Mouse (Mus musculus) right cerebral cortex, postnatal 10 days (tissue): ENCODE results near the gene Slc26a3.
A peak's percentile ranks its signal among the peaks of the same experiment; 100 is the strongest.

Experiments
- DNase-seq, 2 experiments: peaks; one replicate each; pipeline ENCODE4 v3.0.0; 2021; ENCODE audit warnings: low spot score in 2 of 2

Gene Slc26a3

DNA sequence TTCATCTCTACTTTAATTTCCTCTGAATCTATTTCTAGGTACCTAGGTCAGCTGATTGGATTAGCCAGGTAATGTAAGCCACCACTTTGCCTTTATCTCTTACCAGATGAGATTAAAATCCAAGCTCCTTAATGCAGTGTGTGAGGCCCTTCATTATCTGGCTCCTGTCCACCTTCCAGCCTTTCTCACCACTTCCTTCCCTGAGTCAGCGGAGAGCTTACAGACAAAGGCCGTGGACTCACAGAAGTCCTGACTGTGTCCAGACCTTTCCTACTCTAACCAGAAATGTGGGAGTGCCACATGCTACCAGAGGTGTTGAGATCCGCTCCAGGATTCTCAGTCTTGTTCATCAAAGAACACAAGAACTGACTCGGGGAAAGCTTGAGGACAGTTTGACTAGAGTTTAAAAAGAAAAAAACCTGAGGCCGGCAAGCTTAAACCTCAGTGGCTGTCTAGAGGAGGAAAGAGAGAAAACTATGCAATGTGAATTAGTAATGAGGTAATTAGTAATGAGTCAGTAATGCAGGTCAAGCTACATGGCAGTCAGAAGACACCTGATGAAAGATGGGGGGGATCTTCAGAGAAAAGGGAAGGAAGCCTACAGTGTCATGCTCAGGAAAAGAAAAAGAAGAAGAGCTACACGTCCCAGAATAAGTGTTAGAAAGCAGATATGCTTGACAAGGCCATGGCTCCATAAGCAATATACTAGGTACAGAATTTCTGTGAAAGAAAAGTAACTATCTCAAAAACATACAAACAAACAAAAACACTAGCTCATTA, 123.2 kb downstream of the Slc26a3 start:
- no peak for DNase-seq

DNA sequence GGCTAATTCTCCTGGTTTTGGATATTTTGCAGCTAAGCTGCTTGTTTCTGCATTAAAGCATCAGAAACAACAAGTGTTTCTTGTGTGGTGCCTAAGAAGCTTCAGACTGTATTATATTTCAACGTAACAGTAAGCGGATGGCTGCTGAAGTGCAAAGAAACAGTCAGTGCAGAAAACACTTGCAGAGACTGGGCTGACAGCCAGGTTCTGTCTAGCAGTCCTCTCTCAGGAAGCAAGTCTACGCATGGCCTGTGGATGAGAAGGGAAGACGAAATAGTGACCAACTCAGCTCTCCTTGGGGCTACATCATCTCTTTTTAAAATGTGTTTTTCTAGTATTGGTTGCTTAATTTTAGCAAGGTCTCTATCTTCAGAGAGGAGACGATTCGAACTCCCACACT, 129.4 kb downstream of the Slc26a3 start:
- peak; percentile 75 to 81 for DNase-seq

DNA sequence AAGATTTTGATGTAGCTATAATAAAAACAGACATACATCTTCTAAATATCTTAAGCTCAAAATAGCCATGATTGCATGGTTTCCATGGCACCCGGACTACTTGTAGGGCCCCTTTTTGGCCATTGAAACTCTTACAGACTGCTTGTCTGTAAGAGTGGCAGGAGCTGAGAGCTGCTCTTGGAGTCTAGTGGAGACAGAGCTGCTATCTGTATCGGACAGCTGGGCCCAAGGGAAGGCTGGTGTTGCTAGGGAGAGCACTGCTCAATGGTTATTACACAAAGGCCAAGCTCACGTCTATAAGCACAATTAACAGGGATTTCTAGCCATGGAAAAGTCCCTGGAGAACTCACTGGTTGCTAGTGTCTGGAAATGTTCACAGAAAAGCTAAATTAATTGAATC, 130.7 kb downstream of the Slc26a3 start:
- peak; percentile 59 to 79 for DNase-seq
